Mouse (Mus musculus) embryonic fibroblast, embryonic 13.5 days (primary cell): ENCODE measurements around the gene Gtf2h1. TPM values are rescaled to one million over a fixed set of nuclear protein-coding genes. Genes with fewer than 3 reads are reported as not detected.

Experiments used
- H3K27ac ChIP-seq: 2 replicates; pipeline ENCODE4 v1.5.1; 2012; ENCODE audit warnings: low read length, control low read depth, inconsistent platforms; ENCODE audit not compliant: insufficient read depth
- H3K4me1 ChIP-seq: 2 replicates; pipeline ENCODE4 v1.6.1; 2011; ENCODE audit warnings: low read length; ENCODE audit not compliant: control insufficient read depth, insufficient read depth
- H3K4me3 ChIP-seq: 2 replicates; pipeline ENCODE4 v1.5.1; 2011; ENCODE audit warnings: mild to moderate bottlenecking, control low read depth, low read length; ENCODE audit not compliant: insufficient read depth
- CTCF ChIP-seq: IDR thresholded peaks from 2 replicates; pipeline ENCODE4 v1.5.1; 2011; ENCODE audit warnings: mild to moderate bottlenecking, control low read depth, low read length, moderate library complexity, borderline replicate concordance; ENCODE audit not compliant: insufficient read depth
- POLR2A ChIP-seq: IDR thresholded peaks from 2 replicates; pipeline ENCODE4 v1.6.1; 2011; ENCODE audit warnings: low read depth, mild to moderate bottlenecking, control low read depth, low read length, moderate library complexity
- polyA plus RNA-seq: library from polyadenylated mRNA; stranded (reverse); fragments of >200 nt; gene quantifications from 2 replicates; pipeline ENCODE4 v1.2.4, GENCODE M21; 2011; ENCODE audit warnings: low read depth; ENCODE audit not compliant: missing spikeins, insufficient read length

Gtf2h1 gene
- polyA plus RNA-seq, 1 experiment: 90.6 TPM

GRCm38 (mm10) chr7:46839446-46839845 lies 43.5 kb downstream of the Gtf2h1 start:
- Histone ChIP-seq H3K4me1 (peaks cover 6% of the 10 kb centered on the region; the same call in 1 of the 2 replicates), H3K4me3 (no peak overlapping the region), H3K27ac (peak overlapping the region; percentile 81)
- TF ChIP-seq CTCF: no peak
- TF ChIP-seq POLR2A: no peak

DNA sequence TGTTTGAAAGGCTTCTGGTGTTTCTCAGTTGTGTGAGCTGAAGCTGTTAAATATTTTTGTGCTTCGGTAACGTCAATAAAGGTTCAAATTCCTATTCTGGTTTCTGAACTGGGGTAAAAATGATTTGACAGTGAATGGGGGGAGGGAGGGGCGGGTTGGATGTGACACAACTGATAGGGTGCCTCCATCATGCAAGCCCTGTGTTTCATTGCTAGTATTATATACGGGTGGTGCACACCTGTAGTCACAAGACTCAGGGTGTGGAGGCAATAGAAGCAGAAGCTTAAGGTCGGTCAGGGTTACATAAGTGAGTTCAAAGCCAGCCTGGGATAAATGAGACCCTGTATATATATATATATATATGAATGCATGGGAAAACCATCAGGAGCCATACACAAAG lies 44.0 kb downstream of the Gtf2h1 start:
- TF ChIP-seq CTCF: no peak
- no peak for TF ChIP-seq POLR2A
- Histone ChIP-seq H3K27ac (no peak overlapping the region), H3K4me3 (no peak overlapping the region), H3K4me1 (peaks cover 9% of the 10 kb centered on the region)

DNA sequence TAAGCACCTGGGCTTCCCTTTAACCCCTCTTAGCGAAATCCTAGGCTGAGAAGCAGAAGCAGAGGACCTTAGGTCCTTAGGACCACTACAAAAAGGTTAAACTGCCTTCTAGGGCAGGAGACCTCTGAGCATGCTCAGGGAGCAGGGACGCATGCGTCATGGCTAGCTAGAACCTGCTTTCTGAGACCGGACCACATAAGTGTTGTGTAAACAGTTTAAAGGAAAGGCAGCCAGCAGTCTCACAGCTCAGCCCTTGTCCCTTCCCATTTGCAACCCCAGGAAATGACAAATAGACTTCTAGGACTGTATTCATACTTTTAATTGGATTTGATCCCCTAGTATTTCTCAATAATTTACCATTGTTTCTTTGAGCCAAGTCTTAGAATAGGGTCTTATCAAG lies 44.4 kb downstream of the Gtf2h1 start:
- Histone ChIP-seq H3K4me3 (no peak overlapping the region), H3K4me1 (peaks cover 11% of the 10 kb centered on the region), H3K27ac (no peak overlapping the region)
- TF ChIP-seq CTCF (no peak), POLR2A (no peak)

GRCm38 (mm10) chr7:46840787-46841525 lies 45.1 kb downstream of the Gtf2h1 start, which contains the start of gene Ldha:
Ldha (plus strand) TSS chr7:46841475.
- Histone ChIP-seq H3K4me1 (peaks cover 11% of the 10 kb centered on the region), H3K4me3 (no peak within 1 kb of the TSS), H3K27ac (no peak within 1 kb of the TSS)
- TF ChIP-seq POLR2A (no peak), CTCF (no peak)

DNA sequence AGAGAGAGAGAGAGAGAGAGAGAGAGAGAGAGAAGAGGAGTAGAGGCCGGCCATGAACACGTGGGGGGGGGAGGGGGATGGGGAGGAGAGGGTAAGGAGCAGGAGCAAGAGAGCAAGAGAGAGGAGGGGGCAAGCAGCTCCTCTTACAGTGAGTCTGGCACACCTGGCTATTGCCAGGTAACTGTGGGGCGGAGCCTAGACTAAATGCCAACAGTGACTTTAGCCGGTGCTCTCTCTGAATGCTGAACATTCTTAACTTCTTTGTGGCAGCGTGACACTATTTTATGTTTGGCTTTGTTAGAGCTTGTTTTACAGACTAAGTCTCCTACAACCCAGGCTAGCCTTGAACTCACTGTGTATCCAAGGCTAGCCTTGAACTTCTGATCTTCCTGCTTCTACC lies 46.4 kb downstream of the Gtf2h1 start:
- no peak overlapping the region for H3K4me3 ChIP-seq

DNA sequence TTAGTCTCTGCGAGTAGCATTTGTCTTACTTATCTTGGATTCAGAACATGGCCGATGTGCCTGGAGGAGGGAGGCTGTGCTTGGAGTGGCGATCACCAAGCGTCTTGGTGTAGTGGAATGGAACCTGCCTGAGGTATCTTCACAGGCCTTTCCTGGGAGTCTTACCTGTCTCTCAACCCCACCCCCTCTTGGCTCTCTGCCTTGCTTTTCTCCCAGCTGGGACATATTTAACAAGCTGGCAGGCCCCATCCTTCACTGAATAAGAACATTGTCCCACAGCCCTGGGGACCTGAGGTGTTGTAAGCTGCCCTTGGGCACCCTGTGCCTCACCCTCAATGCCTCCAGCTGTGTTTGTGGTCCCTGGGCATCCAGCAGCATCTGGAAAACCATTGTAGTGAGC lies 47.7 kb downstream of the Gtf2h1 start:
- no peak overlapping the region for H3K27ac ChIP-seq
- no peak for TF ChIP-seq POLR2A
- no peak for TF ChIP-seq CTCF
- H3K4me1 ChIP-seq: peaks cover 11% of the 10 kb centered on the region

More for the DNA sequence above, 46.4 kb downstream of the Gtf2h1 start:
- no peak overlapping the region for H3K27ac ChIP-seq
- TF ChIP-seq CTCF: no peak
- no peak for TF ChIP-seq POLR2A
- H3K4me1 ChIP-seq: peaks cover 11% of the 10 kb centered on the region

GRCm38 (mm10) chr7:46845211-46845977 lies 49.5 kb downstream of the Gtf2h1 start:
- peak overlapping the region; percentile 90 for H3K27ac ChIP-seq
- TF ChIP-seq CTCF (no peak), POLR2A (peak; percentile 99)
- H3K4me1 ChIP-seq: peaks cover 5% of the 10 kb centered on the region; the same call in 1 of the 2 replicates

More for the DNA sequence above, 47.7 kb downstream of the Gtf2h1 start:
- H3K4me3 ChIP-seq: no peak overlapping the region

DNA sequence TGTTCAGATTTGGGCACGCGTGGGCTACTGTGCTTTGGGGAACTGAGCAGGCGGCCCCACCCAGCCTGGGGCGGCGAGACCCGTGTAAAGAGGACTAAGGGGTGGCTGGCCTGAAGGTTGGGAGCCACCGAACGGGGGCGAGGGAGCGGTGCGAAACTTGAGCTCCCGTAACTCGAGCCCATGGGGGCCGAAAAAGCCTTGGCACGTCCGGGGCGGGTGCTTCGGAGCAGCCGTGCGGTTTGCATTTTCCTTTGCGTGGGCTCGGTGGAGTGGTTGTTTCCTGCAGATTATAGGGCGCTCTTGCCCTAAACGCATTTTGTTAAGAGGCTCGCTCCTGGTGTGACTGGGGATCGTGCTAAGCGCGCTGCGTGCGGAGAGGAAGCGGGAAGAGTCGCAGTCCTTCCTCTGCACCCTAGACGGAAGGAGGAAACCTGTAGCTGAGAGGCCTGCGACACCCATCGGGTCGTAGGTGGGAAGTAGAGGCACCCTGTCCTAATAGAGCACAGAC lies 50.1 kb downstream of the Gtf2h1 start:
- Histone ChIP-seq H3K4me3 (peak overlapping the region; percentile 84), H3K27ac (peak overlapping the region; percentile 90), H3K4me1 (peaks cover 5% of the 10 kb centered on the region; the same call in 1 of the 2 replicates)
- TF ChIP-seq CTCF (no peak), POLR2A (peak; percentile 32; the same call in 1 of the 2 replicates)

More at GRCm38 (mm10) chr7:46845211-46845977, 49.5 kb downstream of the Gtf2h1 start:
- H3K4me3 ChIP-seq: peak overlapping the region; percentile 84

DNA sequence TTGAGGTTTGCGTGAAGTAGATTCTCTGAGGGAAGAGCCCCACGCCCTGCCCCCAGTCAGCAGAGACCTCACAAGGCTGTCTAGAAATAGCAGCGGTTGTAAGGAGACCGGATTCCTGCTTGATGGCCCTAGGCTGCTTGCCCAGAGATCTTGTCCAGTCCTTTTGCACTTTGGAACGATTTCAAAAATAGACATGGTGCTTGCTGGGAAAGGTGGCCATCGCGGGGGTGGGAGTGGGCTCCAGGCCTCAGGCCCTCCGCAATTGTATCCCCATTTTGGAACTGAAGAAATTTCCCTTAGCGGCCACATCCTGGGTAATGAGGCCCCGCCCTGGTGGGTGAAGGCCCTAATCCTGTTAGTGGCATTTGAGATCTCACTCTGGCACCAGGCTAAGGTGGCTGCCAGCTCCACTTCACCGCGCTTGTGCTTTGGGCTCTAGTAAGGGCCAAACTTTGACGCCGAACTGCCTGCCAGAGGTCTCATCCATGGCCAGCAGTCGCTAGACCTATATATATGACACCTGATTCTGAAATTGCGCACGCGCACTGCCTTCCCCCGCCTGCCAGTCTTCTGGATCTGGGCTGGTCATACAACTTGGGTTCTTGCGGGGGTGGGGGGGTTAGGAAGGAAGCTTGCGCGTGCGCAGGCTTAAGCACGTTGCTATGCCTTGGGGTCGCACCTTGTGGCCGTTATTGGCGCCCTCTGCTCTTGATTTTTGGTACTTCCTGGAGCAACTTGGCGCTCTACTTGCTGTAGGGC lies 50.8 kb downstream of the Gtf2h1 start:
- Histone ChIP-seq H3K4me3 (peak overlapping the region; percentile 84), H3K27ac (peak overlapping the region; percentile 90), H3K4me1 (peaks cover 5% of the 10 kb centered on the region; the same call in 1 of the 2 replicates)
- TF ChIP-seq POLR2A (peak; percentile 78), CTCF (no peak)
